Mouse (Mus musculus): ENCODE data around the gene Cdk5. TPM values are rescaled to one million over a fixed set of nuclear protein-coding genes. Genes with fewer than 3 reads are reported as not detected.

The Cdk5 gene
- total and polyA plus RNA-seq, 2 experiments from 2014 or later: 21.6 to 30.9 TPM

- peak; percentile 64 for DNase-seq (ENCODE audit: low spot score)
- peak within 1 kb of the TSS; percentile 17; the same call in 1 of the 2 replicates for H3K9ac ChIP-seq (replicated peaks; ENCODE audit: low read depth, low read length)
- 2% methylated on average over 33 of the region's 34 CpGs for WGBS
- no peaks in the 10 kb centered on the region for H3K27me3 ChIP-seq (ENCODE audit: control insufficient read depth, insufficient read depth, low read length)
- TF ChIP-seq CTCF (IDR thresholded peaks at IDR 0.05; ENCODE audit: low read depth) (no peak), EP300 (IDR thresholded peaks at IDR 0.05; ENCODE audit: low read depth) (no peak)
- H3K9me3 ChIP-seq (replicated peaks; ENCODE audit: control insufficient read depth, low read length): no peaks in the 10 kb centered on the region
- H3K36me3 ChIP-seq (replicated peaks; ENCODE audit: control insufficient read depth, insufficient read depth, low read length): no peaks in the 10 kb centered on the region
- peak within 1 kb of the TSS; percentile 58 for H3K4me3 ChIP-seq (ENCODE audit: low read depth, low read length)
- peak within 1 kb of the TSS; percentile 73 for H3K4me2 ChIP-seq (ENCODE audit: low read depth, low read length)
- peaks cover 20% of the 10 kb centered on the region for H3K4me1 ChIP-seq (ENCODE audit: control insufficient read depth, insufficient read depth)
- ATAC-seq (ENCODE audit: insufficient read depth, low read depth): peak; percentile 38
- peak within 1 kb of the TSS; percentile 31; the same call in 1 of the 2 replicates for H3K27ac ChIP-seq (ENCODE audit: low read depth)
Observed at GRCm38 (mm10) chr5:24447624-24448298, 24.4 kb upstream of the Cdk5 start, which contains the start of gene Tmub1. Tmub1 (minus strand) TSS chr5:24447854.

GRCm38 (mm10) chr5:24446630-24447029 is 23.3 kb upstream of the Cdk5 start:
- WGBS: 89% methylated on average over 7 of the region's 7 CpGs
- TF ChIP-seq CTCF (IDR thresholded peaks at IDR 0.05; ENCODE audit: low read depth) (no peak), EP300 (IDR thresholded peaks at IDR 0.05; ENCODE audit: low read depth) (no peak)
- peaks cover 18% of the 10 kb centered on the region for H3K4me1 ChIP-seq (ENCODE audit: control insufficient read depth, insufficient read depth)
- H3K4me2 ChIP-seq (ENCODE audit: low read depth, low read length): no peak overlapping the region
- peaks cover 10% of the 10 kb centered on the region for H3K36me3 ChIP-seq (replicated peaks; ENCODE audit: control insufficient read depth, insufficient read depth, low read length)
- H3K9me3 ChIP-seq (replicated peaks; ENCODE audit: control insufficient read depth, low read length): no peaks in the 10 kb centered on the region
- ATAC-seq (ENCODE audit: insufficient read depth, low read depth) (no peak), DNase-seq (ENCODE audit: low spot score) (no peak)
- H3K4me3 ChIP-seq (ENCODE audit: low read depth, low read length): no peak overlapping the region
- H3K27ac ChIP-seq (ENCODE audit: low read depth): no peak overlapping the region
- no peak overlapping the region for H3K9ac ChIP-seq (replicated peaks; ENCODE audit: low read depth, low read length)
- no peaks in the 10 kb centered on the region for H3K27me3 ChIP-seq (ENCODE audit: control insufficient read depth, insufficient read depth, low read length)

DNA sequence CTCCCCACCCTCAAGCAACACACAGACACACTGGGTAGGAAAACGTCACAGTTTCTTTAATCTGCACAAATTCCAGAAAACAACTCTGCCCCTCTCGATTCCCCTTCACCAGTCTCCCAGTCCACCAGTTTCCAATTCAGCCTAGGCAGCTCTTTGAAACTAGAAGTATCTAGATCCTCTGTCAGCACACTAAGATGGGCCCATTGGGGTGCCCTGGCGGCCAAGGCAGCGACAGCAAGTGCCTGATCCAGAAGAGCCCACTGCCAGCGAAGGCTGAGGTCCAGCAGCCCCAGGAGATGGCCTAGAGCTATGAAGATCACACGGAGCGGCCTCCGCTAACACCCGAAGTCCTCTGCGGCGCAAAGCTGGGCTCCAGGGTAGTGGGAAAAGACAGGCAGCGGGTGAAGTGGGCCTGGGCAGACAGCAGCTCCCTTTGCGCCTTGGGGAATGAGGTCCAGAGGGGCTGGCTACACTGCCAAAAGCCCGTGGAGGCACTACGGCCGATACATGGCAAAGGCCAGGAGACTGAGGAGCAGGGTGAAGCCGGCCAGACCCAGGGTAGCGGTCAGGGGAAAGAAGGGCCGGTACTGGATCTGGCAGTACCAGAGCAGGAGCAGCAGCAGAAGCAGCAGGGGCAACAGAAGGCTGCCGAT is 22.2 kb upstream of the Cdk5 start:
- no peak for ATAC-seq (ENCODE audit: insufficient read depth, low read depth)
- Histone ChIP-seq H3K27me3 (ENCODE audit: control insufficient read depth, insufficient read depth, low read length) (no peaks in the 10 kb centered on the region), H3K9ac (replicated peaks; ENCODE audit: low read depth, low read length) (peak overlapping the region; percentile 95), H3K36me3 (replicated peaks; ENCODE audit: control insufficient read depth, insufficient read depth, low read length) (peaks cover 21% of the 10 kb centered on the region), H3K4me3 (ENCODE audit: low read depth, low read length) (peak overlapping the region; percentile 86), H3K4me1 (ENCODE audit: control insufficient read depth, insufficient read depth) (peaks cover 14% of the 10 kb centered on the region), H3K4me2 (ENCODE audit: low read depth, low read length) (peak overlapping the region; percentile 73), H3K27ac (ENCODE audit: low read depth) (peak overlapping the region; percentile 99), H3K9me3 (replicated peaks; ENCODE audit: control insufficient read depth, low read length) (no peaks in the 10 kb centered on the region)
- TF ChIP-seq CTCF (IDR thresholded peaks at IDR 0.05; ENCODE audit: low read depth) (no peak), EP300 (IDR thresholded peaks at IDR 0.05; ENCODE audit: low read depth) (no peak)
- WGBS: 49% methylated on average over 20 of the region's 20 CpGs
- no peak for DNase-seq (ENCODE audit: low spot score)

DNA sequence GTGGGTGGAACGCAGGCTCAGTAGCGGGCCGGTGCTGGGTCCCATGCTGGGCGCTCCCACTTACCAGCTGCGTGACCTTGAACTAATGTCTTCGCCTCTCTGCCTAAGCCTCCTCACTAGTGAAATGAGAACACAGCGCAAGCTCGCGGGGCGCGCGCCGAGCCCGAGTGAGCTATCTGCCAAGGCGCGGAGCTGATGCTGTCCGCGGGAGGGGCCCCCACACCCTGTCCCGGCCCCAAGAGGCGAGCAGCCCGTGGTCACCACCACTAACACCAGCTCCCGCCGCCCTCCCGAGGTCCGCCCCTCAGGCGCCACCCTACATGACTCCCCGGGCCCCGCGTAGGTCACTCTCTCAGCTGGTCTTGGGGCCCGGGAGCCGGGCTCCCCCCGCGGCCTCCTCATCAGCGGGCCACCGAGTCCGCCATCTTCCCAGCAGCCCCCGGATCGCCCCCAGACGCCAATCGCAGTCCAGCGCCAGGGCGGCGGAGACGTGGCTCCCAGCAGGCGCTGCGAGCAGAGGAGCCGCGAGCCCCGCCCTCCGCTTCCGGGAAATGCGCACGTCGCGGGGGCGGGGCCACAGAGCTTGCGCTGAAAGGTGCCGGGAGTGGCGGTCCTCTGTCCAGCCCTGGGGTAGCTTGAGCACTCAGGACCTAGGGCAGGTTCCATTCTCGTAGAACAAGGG is 21.6 kb upstream of the Cdk5 start, which contains the start of gene Fastk:
TSS of gene Fastk (minus strand) at position 542 of the 682 bp plus-strand sequence.
- Histone ChIP-seq H3K4me3 (ENCODE audit: low read depth, low read length) (peak within 1 kb of the TSS; percentile 86), H3K36me3 (replicated peaks; ENCODE audit: control insufficient read depth, insufficient read depth, low read length) (peaks cover 28% of the 10 kb centered on the region), H3K27ac (ENCODE audit: low read depth) (peak within 1 kb of the TSS; percentile 99), H3K4me2 (ENCODE audit: low read depth, low read length) (peak within 1 kb of the TSS; percentile 73), H3K9me3 (replicated peaks; ENCODE audit: control insufficient read depth, low read length) (no peaks in the 10 kb centered on the region), H3K4me1 (ENCODE audit: control insufficient read depth, insufficient read depth) (peaks cover 14% of the 10 kb centered on the region), H3K27me3 (ENCODE audit: control insufficient read depth, insufficient read depth, low read length) (no peaks in the 10 kb centered on the region), H3K9ac (replicated peaks; ENCODE audit: low read depth, low read length) (peak within 1 kb of the TSS; percentile 95)
- DNase-seq (ENCODE audit: low spot score) (peak; percentile 93), ATAC-seq (ENCODE audit: insufficient read depth, low read depth) (peak; percentile 87)
- WGBS: under 1% methylated on average over 56 of the region's 60 CpGs
- TF ChIP-seq CTCF (IDR thresholded peaks at IDR 0.05; ENCODE audit: low read depth) (no peak), EP300 (IDR thresholded peaks at IDR 0.05; ENCODE audit: low read depth) (0 out of 2 replicates have a peak, but pooled peaks have one; percentile 42)

- ATAC-seq (ENCODE audit: insufficient read depth, low read depth) (no peak), DNase-seq (ENCODE audit: low spot score) (no peak)
- H3K4me2 ChIP-seq (ENCODE audit: low read depth, low read length): peak overlapping the region; percentile 73
- H3K36me3 ChIP-seq (replicated peaks; ENCODE audit: control insufficient read depth, insufficient read depth, low read length): peaks cover 37% of the 10 kb centered on the region
- H3K9ac ChIP-seq (replicated peaks; ENCODE audit: low read depth, low read length): peak overlapping the region; percentile 95
- TF ChIP-seq EP300 (IDR thresholded peaks at IDR 0.05; ENCODE audit: low read depth) (no peak), CTCF (IDR thresholded peaks at IDR 0.05; ENCODE audit: low read depth) (no peak)
- no peaks in the 10 kb centered on the region for H3K9me3 ChIP-seq (replicated peaks; ENCODE audit: control insufficient read depth, low read length)
- H3K27ac ChIP-seq (ENCODE audit: low read depth): peak overlapping the region; percentile 99
- H3K4me1 ChIP-seq (ENCODE audit: control insufficient read depth, insufficient read depth): peaks cover 14% of the 10 kb centered on the region
- H3K27me3 ChIP-seq (ENCODE audit: control insufficient read depth, insufficient read depth, low read length): no peaks in the 10 kb centered on the region
- H3K4me3 ChIP-seq (ENCODE audit: low read depth, low read length): peak overlapping the region; percentile 86
- 69% methylated on average over 12 of the region's 12 CpGs for WGBS
Observed at GRCm38 (mm10) chr5:24443927-24444326, 20.6 kb upstream of the Cdk5 start.

Measured in heart, postnatal 0 days (tissue).